Mouse (Mus musculus): ENCODE measurements around the gene Sox21.

Gene Sox21

DNA sequence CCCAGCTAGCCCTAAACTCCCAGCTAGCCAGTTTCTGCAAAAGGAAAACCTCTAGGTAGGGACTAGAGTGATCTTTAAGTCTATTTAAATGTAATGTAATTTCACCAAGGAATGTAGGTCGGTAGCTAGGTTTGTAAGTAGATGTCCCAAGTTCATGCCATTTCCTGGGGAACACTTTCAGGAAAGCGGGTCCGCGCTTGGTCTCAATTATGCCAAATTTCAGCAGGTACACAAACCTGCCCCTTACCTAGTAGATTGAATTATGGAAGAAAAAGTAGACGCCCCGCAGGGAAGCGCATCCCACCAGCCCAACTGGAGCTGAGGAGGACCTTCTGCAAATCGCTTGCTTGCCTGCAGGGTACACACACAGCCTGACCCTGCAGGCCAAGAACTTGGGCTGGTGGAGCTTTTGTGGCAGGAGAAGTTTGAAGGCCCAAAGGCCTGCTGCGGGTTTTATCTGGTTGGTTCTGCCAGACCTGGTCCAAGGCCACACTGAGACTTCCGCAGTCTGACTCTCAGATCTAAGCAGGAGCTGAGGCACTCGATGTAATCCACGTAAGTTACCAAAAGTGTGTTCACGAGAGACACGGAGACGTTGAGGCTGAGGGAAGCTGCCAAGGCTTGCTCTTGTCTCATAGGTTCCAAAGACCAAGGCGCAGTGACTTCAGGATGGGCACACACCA lies 11.6 kb downstream of the Sox21 start:
- DNase-seq (ENCODE audit: low spot score in 2 of 2): no peak

DNA sequence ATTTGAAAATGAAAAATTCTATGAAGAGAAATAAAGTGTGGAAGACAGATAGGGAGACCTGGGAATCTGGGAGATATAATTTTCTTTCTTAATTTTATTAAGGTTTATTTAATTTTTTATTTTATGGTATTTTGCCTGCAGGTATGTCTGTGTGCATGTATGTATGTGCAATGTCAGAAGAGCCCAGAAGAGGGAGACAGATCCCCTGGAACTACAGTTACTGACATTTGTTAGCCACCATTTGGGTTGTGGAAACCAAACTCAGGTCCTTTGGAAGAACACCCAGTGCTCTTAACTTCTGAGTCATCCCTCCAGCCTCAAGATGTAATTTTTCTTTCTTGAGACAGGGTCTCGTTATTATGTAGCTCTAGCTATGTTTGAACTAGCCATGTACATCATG lies 15.9 kb downstream of the Sox21 start:
- no peak for DNase-seq (ENCODE audit: low spot score in 2 of 2)

DNA sequence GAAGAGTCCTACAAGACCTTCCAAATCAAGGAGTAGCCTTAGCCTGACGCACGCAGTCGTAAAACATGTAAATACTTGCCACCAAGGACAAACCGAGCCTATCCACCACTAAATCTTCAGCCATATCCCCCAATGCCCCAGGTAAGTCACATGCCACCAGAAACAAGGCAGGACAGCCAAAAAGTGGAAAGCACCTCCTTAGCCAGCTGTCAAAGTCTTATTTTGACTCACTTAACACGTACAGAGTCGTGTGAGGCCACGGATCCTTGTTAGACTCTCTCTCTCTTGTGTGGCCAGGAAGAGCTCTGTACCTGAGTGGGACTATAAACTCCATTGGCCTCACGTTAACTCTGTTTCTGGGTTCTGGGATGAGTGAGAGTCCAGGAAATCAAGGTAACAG lies 20.0 kb downstream of the Sox21 start:
- DNase-seq (ENCODE audit: low spot score in 2 of 2): no peak

GRCm38 (mm10) chr14:118212188-118212804 lies 24.5 kb downstream of the Sox21 start:
- no peak for DNase-seq (ENCODE audit: low spot score in 2 of 2)

DNA sequence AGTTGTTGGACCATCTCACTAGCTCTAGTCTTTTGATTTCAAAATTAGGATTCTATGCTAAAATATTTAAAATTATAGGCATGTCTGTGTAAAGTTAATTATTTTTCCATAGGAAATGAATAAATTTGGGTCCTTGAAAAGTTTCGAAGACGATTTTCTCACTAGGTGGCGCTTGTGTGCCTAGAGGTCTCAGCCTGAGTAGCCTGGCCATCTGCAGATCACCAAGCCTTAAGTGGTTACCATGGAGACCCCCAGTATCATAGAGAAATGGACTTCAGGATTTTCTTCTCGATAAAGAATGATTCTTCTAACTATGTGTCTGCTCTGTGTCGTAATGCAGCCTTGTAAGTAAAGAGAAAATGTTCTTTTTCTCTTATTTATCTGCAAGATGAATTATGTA lies 27.2 kb downstream of the Sox21 start:
- peak in 1 of 2 experiments; percentile 25 for DNase-seq (ENCODE audit: low spot score in 2 of 2)

GRCm38 (mm10) chr14:118207347-118207746 lies 29.5 kb downstream of the Sox21 start:
- no peak for DNase-seq (ENCODE audit: low spot score in 2 of 2)

DNA sequence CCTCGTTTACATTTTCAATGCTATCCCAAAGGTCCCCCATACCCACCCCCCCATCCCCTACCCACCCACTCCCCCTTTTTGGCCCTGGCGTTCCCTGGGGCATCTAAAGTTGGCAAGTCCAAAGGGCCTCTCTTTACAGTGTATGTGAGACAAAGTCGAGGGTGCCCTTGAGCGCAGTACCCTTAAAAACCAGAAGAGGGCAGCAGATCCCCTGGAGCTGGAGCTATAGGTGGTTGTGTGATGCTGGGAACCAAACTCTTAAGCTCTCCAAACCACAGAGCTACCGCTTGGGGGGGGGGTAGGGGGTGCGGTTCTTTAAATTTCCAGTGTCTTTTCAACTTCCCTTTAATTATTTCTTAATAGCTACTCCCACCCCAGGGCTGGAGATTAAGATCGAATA lies 33.8 kb downstream of the Sox21 start:
- DNase-seq (ENCODE audit: low spot score in 2 of 2): no peak

DNA sequence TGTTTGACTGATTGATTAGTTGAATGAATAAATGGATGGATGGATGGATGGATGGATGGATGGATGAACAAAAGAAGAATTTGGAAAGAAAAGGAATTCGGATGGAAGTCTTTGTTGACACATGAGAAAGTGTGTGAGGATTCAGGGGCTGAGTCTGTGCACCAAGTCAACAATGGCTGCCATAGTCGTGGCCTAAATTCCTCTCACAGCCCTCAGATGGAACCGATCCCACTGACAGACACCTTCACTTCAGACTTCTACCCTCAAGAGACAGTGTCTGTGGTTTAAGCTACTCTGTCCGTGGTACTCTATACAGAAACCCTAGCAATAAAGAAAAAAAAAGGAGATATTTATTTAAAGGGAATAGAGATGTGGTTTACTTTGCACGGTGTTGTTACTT lies 34.8 kb downstream of the Sox21 start:
- no peak for DNase-seq (ENCODE audit: low spot score in 2 of 2)

DNA sequence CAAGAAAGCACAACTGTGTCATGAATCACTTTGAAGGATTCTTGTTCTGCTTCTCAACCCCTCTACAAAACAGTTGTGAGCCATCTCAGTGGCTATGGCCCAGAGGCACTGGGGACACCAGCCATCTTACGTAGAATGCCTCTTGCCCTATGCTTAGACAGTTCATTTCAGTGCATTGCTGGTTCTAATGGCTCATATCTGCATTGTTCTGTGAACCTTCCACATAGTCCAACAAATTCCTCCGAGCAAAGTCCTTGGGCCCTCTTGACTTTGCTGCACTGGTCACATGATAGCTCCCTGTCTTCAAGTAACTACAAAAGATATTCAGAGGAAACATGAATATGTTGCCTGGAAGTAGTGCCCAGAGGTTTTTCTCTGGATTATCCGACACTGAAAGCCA lies 36.1 kb downstream of the Sox21 start:
- DNase-seq (ENCODE audit: low spot score in 2 of 2): no peak

DNA sequence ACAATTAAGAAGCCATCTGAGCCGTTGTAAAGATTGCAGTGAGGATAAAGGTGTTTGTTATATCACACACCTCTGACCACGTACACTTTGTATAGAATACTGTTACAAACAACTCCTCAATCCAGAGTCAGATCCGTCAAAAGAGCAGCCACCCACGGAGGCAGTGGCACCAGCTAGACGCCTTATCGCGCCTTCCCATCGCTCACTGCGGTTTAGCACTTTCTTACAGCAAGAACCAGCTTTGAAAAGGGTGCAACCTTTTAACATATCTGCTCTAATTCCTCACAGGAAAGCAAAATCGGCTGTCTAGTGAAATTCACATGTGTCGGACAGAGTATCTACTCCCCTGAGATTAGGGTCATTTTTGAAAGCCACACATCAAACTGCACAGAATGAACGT lies 39.8 kb downstream of the Sox21 start:
- no peak for DNase-seq (ENCODE audit: low spot score in 2 of 2)

GRCm38 (mm10) chr14:118194219-118194914 lies 42.5 kb downstream of the Sox21 start:
- DNase-seq (ENCODE audit: low spot score in 2 of 2): no peak

DNA sequence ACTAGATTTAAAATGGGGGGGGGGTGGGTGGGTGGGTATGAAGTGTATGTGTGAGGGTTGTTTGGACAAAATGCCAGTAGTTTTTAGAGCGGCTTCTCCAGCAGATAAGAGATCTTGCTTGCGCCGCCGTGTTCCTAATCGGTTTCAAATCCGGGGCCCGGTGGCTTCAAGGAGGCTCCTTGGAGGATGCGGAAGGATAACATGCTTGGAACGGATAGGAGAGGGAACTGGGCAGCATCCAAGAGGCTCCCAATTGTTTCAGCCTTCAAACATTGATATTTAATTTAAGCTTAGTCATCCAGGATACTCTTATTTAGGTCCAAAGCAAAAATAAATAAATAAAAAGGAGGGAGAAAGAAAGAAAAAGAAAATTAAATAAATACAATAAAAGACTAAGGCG lies 43.2 kb downstream of the Sox21 start:
- DNase-seq (ENCODE audit: low spot score in 2 of 2): no peak

DNA sequence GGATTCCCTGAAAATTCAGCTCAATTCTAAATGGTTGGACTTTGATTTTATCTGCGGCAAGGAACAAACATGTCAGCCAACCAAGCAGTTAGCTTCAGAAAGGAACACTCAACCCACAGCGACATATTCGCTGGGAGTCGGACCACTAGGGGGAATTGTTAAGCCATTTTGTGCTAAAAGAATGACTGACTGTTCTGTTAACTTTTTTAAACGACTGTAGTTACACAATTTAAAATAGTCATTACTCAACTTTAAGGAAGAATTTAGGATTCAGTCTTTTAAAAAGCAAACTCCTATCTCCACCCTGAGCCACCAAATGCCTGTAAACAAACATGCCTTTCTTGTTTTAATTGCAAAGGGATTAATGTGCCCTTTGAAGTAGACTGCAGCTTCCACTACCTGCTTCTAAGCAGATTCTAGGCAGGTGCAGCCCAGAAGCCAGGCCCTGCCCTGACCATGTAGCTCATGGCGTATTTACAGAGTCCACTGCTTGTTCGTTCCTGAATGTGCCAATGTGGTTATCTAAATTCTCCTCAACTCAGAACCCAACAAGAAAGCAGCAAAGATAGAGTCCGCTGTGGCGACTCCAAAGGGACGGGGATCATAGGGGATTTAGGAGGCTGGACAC lies 43.7 kb downstream of the Sox21 start:
- DNase-seq (ENCODE audit: low spot score in 2 of 2): no peak

DNA sequence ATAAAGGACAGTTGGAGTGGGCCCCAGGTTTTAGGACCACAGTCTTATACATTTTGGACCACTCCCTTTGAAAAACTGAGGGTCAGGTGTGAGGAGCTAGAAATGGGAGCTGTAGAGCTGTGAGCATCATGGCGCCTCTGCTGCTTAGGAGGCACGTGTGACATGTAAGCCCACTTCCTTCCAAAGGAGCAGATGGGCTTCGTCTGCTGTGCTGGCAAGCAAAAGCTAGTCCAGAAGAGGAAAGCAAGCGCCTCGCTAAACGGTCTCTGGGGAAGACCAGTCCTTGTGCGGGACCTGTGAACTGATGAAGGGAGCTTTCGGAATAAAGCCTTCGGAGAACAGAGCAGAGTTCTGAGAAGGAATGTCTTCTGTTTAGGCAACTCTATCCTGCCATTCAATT lies 45.4 kb downstream of the Sox21 start:
- no peak for DNase-seq (ENCODE audit: low spot score in 2 of 2)
